Mouse (Mus musculus) adrenal gland, postnatal 14 days (tissue): ENCODE measurements at regions not wholly inside any gene's neighbourhood (a gene's known extent, or its start where the extent isn't known, plus 50 kb on each side); places are given as distances from the start of the nearest gene placed in this dataset.

Experiments
- DNase-seq: peaks from one replicate; pipeline ENCODE4 v3.0.0; 2021; ENCODE audit warnings: mixed read lengths

DNA sequence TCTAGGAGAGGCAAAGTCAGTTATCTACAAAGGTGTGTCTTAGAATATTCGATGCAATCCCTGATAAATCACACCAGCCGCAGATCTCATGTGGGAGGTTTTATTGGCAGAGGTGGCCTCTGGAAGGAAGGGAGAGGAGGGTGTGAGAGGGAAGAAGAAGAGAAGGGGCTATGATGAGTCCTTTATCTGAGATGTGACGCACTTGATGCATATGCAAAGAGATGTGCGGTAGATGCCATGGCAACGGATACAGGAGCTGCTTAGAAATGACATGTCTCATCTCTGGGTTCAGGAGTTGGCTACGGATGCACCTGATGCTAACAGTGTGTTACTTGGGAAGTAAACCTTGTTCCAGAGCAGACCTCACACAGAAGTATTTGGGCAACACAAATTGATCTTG lies 718.6 kb upstream of the Gm21961 start:
- no peak for DNase-seq

GRCm38 (mm10) chr15:65731308-65731707 lies 716.6 kb upstream of the Gm21961 start:
- DNase-seq = no peak

- DNase-seq = no peak
Observed at GRCm38 (mm10) chr15:65727061-65727460, 712.4 kb upstream of the Gm21961 start.

- no peak for DNase-seq
Observed at GRCm38 (mm10) chr15:65726271-65726670, 711.6 kb upstream of the Gm21961 start.

- DNase-seq = peak; percentile 23
Observed at GRCm38 (mm10) chr15:65703559-65703958, 688.9 kb upstream of the Gm21961 start.

DNA sequence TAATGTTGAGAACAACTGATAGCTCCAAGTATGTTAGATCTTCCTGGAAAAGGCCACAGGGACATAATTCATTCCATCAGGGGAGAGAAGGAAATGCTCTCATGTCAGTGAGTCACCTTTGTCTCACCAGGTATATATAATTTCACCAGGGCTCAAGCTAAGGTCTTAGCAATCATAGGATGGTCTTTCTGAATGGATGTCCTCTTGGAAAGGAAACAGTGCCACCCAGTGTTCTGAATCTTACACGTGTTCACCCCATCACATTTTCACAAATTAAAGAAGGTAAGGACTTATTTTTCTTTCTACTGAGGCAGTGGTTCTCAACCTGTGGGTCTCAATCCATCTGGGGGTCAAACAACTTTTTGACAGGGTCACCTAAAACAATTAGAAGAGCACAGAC lies 686.8 kb upstream of the Gm21961 start:
- no peak for DNase-seq

DNA sequence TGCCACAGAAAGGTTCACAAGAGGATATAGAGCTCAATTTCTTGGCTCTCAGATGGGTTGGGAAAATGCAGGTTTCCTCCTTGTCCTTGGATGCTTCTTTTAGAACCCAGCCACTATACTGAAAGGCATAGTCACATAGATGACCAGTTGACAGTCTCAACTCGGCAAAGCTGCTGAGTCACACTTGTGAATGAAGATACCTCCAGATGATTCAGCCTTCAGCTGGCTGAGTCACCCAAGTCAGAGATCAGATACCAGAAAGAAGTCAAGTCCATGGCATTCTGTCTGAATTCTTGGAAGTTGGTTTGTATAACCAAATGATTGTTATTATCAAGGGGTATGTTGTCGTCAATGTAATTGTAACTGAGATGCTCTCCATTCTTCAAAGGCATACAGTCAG lies 683.9 kb upstream of the Gm21961 start:
- peak; percentile 31 for DNase-seq
